Mouse (Mus musculus): ENCODE results near the gene Eid2b. TPM values are rescaled to one million over a fixed set of nuclear protein-coding genes. Genes with fewer than 3 reads are reported as not detected.
"Not testable (repeated sequence)": the region's sequence is repeated elsewhere in the genome, so short reads cannot be mapped to it uniquely, and the experiment has no call there.

Eid2b gene
- 0.58 TPM in 1 of 2 replicates, not detected in the other for total RNA-seq (2015; ENCODE audit: low replicate concordance)
- total RNA-seq (2017; ENCODE audit: low replicate concordance) = 1.7 and 3.0 TPM in 2 replicates

GRCm38 (mm10) chr7:28277615-28278278, at the start of gene Eid2b:
TSS of gene Eid2b (plus strand) at chr7:28277739.
- ATAC-seq (replicated peaks; ENCODE audit: low FRiP score, poor library complexity, severe bottlenecking) = peak; percentile 95

- ATAC-seq (replicated peaks; ENCODE audit: low FRiP score, poor library complexity, severe bottlenecking) = not testable (repeated sequence)
These were observed 33.6 kb upstream of the Eid2b start for GRCm38 (mm10) chr7:28243943-28244342.

GRCm38 (mm10) chr7:28248957-28249356, 28.6 kb upstream of the Eid2b start:
- ATAC-seq (replicated peaks; ENCODE audit: low FRiP score, poor library complexity, severe bottlenecking) = no peak

- ATAC-seq (replicated peaks; ENCODE audit: low FRiP score, poor library complexity, severe bottlenecking) = no peak
These were observed 25.6 kb upstream of the Eid2b start for GRCm38 (mm10) chr7:28251976-28252375.

- ATAC-seq (replicated peaks; ENCODE audit: low FRiP score, poor library complexity, severe bottlenecking) = no peak
These were observed 22.9 kb upstream of the Eid2b start for GRCm38 (mm10) chr7:28254591-28254990.

- no peak for ATAC-seq (replicated peaks; ENCODE audit: low FRiP score, poor library complexity, severe bottlenecking)
These were observed 22.1 kb upstream of the Eid2b start for GRCm38 (mm10) chr7:28255476-28255875.

GRCm38 (mm10) chr7:28262861-28263260, 14.7 kb upstream of the Eid2b start:
- ATAC-seq (replicated peaks; ENCODE audit: low FRiP score, poor library complexity, severe bottlenecking) = no peak

GRCm38 (mm10) chr7:28263786-28264185, 13.8 kb upstream of the Eid2b start:
- ATAC-seq (replicated peaks; ENCODE audit: low FRiP score, poor library complexity, severe bottlenecking) = no peak

GRCm38 (mm10) chr7:28265391-28265790, 12.1 kb upstream of the Eid2b start:
- ATAC-seq (replicated peaks; ENCODE audit: low FRiP score, poor library complexity, severe bottlenecking) = no peak

GRCm38 (mm10) chr7:28267129-28268041, 10.2 kb upstream of the Eid2b start, which contains the start of gene Eid2:
TSS of gene Eid2 (plus strand) at chr7:28267881.
- ATAC-seq (replicated peaks; ENCODE audit: low FRiP score, poor library complexity, severe bottlenecking) = no peak

- ATAC-seq (replicated peaks; ENCODE audit: low FRiP score, poor library complexity, severe bottlenecking) = no peak
These were observed 9.5 kb upstream of the Eid2b start for GRCm38 (mm10) chr7:28268042-28268531.

- ATAC-seq (replicated peaks; ENCODE audit: low FRiP score, poor library complexity, severe bottlenecking) = no peak
These were observed 9.0 kb upstream of the Eid2b start for GRCm38 (mm10) chr7:28268576-28268975.

- ATAC-seq (replicated peaks; ENCODE audit: low FRiP score, poor library complexity, severe bottlenecking) = no peak
These were observed 8.2 kb upstream of the Eid2b start for GRCm38 (mm10) chr7:28269355-28269754.

- no peak for ATAC-seq (replicated peaks; ENCODE audit: low FRiP score, poor library complexity, severe bottlenecking)
These were observed 5.8 kb upstream of the Eid2b start for GRCm38 (mm10) chr7:28271761-28272160.

GRCm38 (mm10) chr7:28277237-28277614, 313 bp upstream of the Eid2b start:
- ATAC-seq (replicated peaks; ENCODE audit: low FRiP score, poor library complexity, severe bottlenecking) = no peak

- ATAC-seq (replicated peaks; ENCODE audit: low FRiP score, poor library complexity, severe bottlenecking) = no peak
These were observed 727 bp downstream of the Eid2b start for GRCm38 (mm10) chr7:28278279-28278652.

GRCm38 (mm10) chr7:28280630-28281029, 3.1 kb downstream of the Eid2b start:
- no peak for ATAC-seq (replicated peaks; ENCODE audit: low FRiP score, poor library complexity, severe bottlenecking)

GRCm38 (mm10) chr7:28290165-28290564, 12.6 kb downstream of the Eid2b start:
- ATAC-seq (replicated peaks; ENCODE audit: low FRiP score, poor library complexity, severe bottlenecking) = no peak

- ATAC-seq (replicated peaks; ENCODE audit: low FRiP score, poor library complexity, severe bottlenecking) = no peak
These were observed 13.4 kb downstream of the Eid2b start, which contains the start of gene Selenov for GRCm38 (mm10) chr7:28290638-28291590. TSS of gene Selenov (minus strand) at chr7:28291186.

- ATAC-seq (replicated peaks; ENCODE audit: low FRiP score, poor library complexity, severe bottlenecking) = no peak
These were observed 16.9 kb downstream of the Eid2b start for GRCm38 (mm10) chr7:28294481-28294880.
